Mouse (Mus musculus): Measurements from ENCODE around the gene Mdk. TPM values are rescaled to one million over a fixed set of nuclear protein-coding genes. Genes with fewer than 3 reads are reported as not detected.

Mdk gene
- polyA plus RNA-seq, 1 experiment = 5.9 TPM

DNA sequence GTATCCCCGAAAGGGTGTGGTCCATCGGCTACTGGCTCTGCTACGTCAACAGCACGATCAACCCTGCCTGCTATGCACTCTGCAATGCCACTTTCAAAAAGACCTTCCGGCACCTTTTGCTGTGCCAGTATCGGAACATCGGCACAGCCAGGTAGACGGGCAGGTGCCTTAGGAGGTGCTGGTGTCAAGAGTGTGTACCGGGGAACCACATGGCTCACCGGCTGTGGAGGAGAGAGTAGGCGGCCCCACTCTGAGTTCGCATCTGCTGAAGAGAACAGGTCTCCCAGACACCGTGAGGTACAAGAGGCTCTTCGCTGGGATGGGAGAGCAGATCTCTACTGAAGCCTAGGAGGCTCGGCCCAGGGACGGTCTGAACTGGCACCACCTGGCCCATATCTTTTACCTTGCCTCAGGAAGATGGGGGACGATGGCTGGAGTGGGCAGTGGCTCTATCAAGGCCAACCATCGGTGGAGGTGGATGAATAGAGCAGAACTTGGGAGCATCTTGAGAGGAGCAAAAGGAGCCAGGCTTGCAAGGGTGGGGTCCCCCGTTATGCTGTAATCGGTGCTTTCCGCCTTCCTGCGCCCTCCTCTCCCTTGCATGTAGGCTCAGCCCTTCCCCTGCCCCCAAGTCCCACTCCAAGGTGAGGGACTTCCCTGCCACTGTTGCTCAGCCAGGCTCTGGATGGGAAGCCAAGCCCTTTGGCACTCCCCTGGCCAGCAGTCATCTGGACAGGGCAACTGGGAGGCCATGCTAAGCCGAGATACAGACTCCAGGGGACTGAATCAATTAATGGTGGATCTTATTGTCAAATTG, 3.4 kb downstream of the Mdk start:
- peak overlapping the region; percentile 43; the same call in 1 of the 2 replicates for H3K4me3 ChIP-seq (ENCODE audit: low read depth, low read length)
- TF ChIP-seq CTCF (IDR thresholded peaks at IDR 0.05; ENCODE audit: extremely low read depth, insufficient read length, insufficient replicate concordance, low read depth, low read length) (no peak), POLR2A (IDR thresholded peaks at IDR 0.05; ENCODE audit: low read depth, low read length) (no peak)
- 67% methylated on average over 23 of the region's 23 CpGs for WGBS
- H3K36me3 ChIP-seq (ENCODE audit: control insufficient read depth, insufficient read depth, low read length) = peaks cover 12% of the 10 kb centered on the region
- H3K27ac ChIP-seq (ENCODE audit: insufficient read depth, low read depth, low read length) = no peak overlapping the region
- peaks cover 32% of the 10 kb centered on the region for H3K4me1 ChIP-seq (ENCODE audit: control insufficient read depth, insufficient read depth, insufficient read length, low read length)
- peaks cover 2% of the 10 kb centered on the region; the same call in 1 of the 2 replicates for H3K27me3 ChIP-seq (ENCODE audit: control insufficient read depth, insufficient read depth, low read length)

DNA sequence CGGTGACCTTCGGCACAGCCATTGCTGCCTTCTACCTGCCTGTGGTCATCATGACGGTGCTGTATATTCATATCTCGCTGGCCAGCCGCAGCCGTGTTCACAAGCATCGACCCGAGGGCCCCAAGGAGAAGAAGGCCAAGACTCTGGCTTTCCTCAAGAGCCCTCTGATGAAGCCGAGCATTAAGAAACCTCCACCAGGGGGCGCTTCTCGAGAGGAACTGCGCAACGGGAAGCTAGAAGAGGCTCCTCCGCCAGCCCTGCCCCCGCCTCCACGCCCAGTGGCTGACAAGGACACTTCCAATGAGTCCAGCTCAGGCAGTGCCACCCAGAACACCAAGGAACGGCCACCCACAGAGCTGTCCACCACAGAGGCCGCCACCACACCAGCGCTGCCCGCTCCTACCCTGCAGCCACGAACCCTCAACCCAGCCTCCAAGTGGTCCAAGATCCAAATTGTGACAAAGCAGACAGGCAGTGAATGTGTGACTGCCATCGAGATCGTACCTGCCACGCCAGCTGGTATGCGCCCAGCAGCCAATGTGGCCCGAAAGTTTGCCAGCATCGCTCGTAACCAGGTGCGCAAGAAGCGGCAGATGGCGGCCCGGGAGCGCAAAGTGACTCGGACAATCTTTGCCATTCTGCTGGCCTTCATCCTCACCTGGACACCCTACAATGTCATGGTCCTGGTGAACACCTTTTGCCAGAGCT, 4.1 kb downstream of the Mdk start:
- TF ChIP-seq POLR2A (IDR thresholded peaks at IDR 0.05; ENCODE audit: low read depth, low read length) = no peak
- TF ChIP-seq CTCF (IDR thresholded peaks at IDR 0.05; ENCODE audit: extremely low read depth, insufficient read length, insufficient replicate concordance, low read depth, low read length) = peak; percentile 82
- H3K4me3 ChIP-seq (ENCODE audit: low read depth, low read length) = peak overlapping the region; percentile 43

DNA sequence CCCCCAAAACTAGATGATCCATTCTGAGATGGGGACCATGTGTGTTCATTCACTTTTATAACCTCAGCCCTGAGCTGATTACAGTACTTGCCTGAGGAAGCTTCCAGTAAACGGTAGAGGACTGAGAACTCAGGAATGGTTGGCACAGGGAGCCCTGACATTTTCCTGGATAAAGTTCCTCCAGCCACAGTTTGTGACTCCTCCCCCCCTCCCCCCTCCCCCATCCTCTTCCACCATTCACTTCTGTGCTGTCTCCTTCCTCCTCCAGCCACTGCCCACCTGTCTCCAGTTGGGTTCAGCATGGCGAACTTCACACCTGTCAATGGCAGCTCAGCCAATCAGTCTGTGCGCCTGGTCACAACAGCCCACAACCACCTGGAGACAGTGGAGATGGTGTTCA, 5.1 kb downstream of the Mdk start, which contains the start of gene Chrm4:
Gene Chrm4, plus strand, starts transcription at position 301 of the 400 bp plus-strand sequence.
- Histone ChIP-seq H3K4me1 (ENCODE audit: control insufficient read depth, insufficient read depth, insufficient read length, low read length) (peaks cover 34% of the 10 kb centered on the region), H3K27ac (ENCODE audit: insufficient read depth, low read depth, low read length) (no peak within 1 kb of the TSS), H3K4me3 (ENCODE audit: low read depth, low read length) (peak within 1 kb of the TSS; percentile 43), H3K27me3 (ENCODE audit: control insufficient read depth, insufficient read depth, low read length) (peaks cover 20% of the 10 kb centered on the region), H3K36me3 (ENCODE audit: control insufficient read depth, insufficient read depth, low read length) (no peaks in the 10 kb centered on the region)
- 73% methylated on average over 3 of the region's 3 CpGs for WGBS
- TF ChIP-seq POLR2A (IDR thresholded peaks at IDR 0.05; ENCODE audit: low read depth, low read length) = no peak
- no peak for TF ChIP-seq CTCF (IDR thresholded peaks at IDR 0.05; ENCODE audit: extremely low read depth, insufficient read length, insufficient replicate concordance, low read depth, low read length)

More for the DNA sequence above, 4.1 kb downstream of the Mdk start:
- peaks cover 9% of the 10 kb centered on the region; the same call in 1 of the 2 replicates for H3K27me3 ChIP-seq (ENCODE audit: control insufficient read depth, insufficient read depth, low read length)
- H3K36me3 ChIP-seq (ENCODE audit: control insufficient read depth, insufficient read depth, low read length) = peaks cover 5% of the 10 kb centered on the region
- H3K27ac ChIP-seq (ENCODE audit: insufficient read depth, low read depth, low read length) = no peak overlapping the region
- WGBS = 41% methylated on average over 34 of the region's 34 CpGs
- H3K4me1 ChIP-seq (ENCODE audit: control insufficient read depth, insufficient read depth, insufficient read length, low read length) = peaks cover 32% of the 10 kb centered on the region

DNA sequence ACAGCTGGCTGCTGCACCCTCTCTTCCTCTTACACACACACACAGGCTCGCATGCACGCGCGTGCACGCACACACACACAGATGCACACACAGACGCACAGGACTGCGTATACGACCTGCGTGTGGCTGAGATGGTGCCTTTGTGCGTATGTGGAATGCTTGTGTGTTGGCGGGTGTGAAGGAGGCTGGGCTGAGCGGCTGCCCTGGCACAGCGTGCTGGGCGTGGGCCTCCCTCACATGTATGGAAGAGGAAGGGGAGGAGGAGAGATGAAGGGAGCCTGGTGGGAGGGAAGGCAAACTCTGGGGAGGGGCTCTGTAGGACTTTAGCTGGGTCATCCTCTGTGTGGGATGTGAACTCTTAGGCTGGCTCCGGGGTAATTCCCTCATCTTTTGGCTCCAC, 6.7 kb downstream of the Mdk start:
- 73% methylated on average over 15 of the region's 15 CpGs for WGBS
- H3K4me3 ChIP-seq (ENCODE audit: low read depth, low read length) = no peak overlapping the region
- no peaks in the 10 kb centered on the region for H3K36me3 ChIP-seq (ENCODE audit: control insufficient read depth, insufficient read depth, low read length)
- no peak for TF ChIP-seq CTCF (IDR thresholded peaks at IDR 0.05; ENCODE audit: extremely low read depth, insufficient read length, insufficient replicate concordance, low read depth, low read length)
- TF ChIP-seq POLR2A (IDR thresholded peaks at IDR 0.05; ENCODE audit: low read depth, low read length) = no peak
- H3K27ac ChIP-seq (ENCODE audit: insufficient read depth, low read depth, low read length) = no peak overlapping the region
- H3K4me1 ChIP-seq (ENCODE audit: control insufficient read depth, insufficient read depth, insufficient read length, low read length) = peaks cover 30% of the 10 kb centered on the region
- H3K27me3 ChIP-seq (ENCODE audit: control insufficient read depth, insufficient read depth, low read length) = peaks cover 25% of the 10 kb centered on the region

DNA sequence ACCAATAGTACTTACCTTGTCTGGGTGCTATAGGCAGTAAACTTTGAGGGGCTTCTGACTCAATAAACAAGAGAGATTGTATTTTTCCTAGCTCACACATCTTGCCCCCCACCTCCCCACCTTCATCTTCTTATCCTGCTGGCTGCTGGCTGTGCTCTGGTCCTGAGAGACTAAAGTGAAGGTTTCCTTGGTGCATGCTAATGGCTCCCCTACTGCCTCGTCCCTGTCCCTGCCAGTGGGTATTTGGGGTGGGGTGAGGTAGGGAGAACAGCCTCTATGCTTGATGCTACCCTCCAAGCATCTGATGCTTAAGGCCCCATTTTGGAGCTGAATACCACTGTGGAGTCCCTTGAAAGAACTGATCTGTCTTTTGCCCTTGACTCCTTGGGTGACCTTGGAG, 7.4 kb downstream of the Mdk start:
- peaks cover 25% of the 10 kb centered on the region for H3K27me3 ChIP-seq (ENCODE audit: control insufficient read depth, insufficient read depth, low read length)
- no peak for TF ChIP-seq POLR2A (IDR thresholded peaks at IDR 0.05; ENCODE audit: low read depth, low read length)
- no peak for TF ChIP-seq CTCF (IDR thresholded peaks at IDR 0.05; ENCODE audit: extremely low read depth, insufficient read length, insufficient replicate concordance, low read depth, low read length)
- H3K36me3 ChIP-seq (ENCODE audit: control insufficient read depth, insufficient read depth, low read length) = no peaks in the 10 kb centered on the region
- H3K4me1 ChIP-seq (ENCODE audit: control insufficient read depth, insufficient read depth, insufficient read length, low read length) = peaks cover 26% of the 10 kb centered on the region
- H3K4me3 ChIP-seq (ENCODE audit: low read depth, low read length) = no peak overlapping the region
- no peak overlapping the region for H3K27ac ChIP-seq (ENCODE audit: insufficient read depth, low read depth, low read length)
- WGBS = 86% methylated on average over 1 of the region's 1 CpGs

DNA sequence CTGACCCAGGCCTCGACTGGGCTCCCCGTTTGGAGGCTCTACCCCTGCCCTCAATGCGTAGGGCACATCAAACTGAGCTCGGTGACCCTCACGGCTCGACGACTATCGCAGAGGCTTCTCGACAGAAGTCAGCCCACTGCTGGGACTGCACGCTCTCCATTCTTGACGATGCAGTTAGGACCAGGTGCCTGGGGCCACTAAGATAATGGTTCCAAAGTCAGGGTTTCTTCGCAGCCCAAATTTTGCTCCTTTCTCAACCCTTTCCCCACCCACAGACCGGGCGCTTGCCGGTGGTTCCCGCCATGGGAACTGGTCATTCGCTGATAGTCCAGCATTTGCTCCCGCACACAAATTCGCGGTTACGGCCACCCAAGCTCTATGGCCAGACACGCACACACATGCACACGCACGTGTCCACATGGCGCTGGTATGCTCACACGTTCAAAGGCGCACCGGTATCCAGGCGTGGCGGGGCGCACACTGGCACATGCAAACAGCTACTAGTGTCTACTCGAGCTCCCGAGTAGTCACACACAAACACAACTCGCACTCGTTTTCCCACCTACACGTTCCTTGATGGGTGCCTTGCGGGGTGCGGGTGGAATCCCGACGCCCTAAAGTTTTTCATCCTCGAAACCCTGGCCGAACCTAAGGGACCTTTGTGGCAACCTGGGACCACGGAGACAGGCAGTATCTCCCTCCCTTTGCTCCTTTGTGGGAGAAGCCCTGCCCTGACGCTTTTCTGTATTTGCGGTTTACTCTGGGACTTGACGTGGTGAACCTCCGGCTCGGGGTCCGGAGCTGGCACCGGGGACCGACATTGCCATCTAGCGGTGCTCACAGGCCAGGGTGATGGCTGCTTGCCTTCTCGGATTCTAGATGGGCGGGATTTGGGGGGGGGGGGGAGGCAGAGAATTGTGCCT, 8.4 kb downstream of the Mdk start:
- peak; percentile 77 for TF ChIP-seq CTCF (IDR thresholded peaks at IDR 0.05; ENCODE audit: extremely low read depth, insufficient read length, insufficient replicate concordance, low read depth, low read length)
- TF ChIP-seq POLR2A (IDR thresholded peaks at IDR 0.05; ENCODE audit: low read depth, low read length) = no peak
- H3K4me1 ChIP-seq (ENCODE audit: control insufficient read depth, insufficient read depth, insufficient read length, low read length) = peaks cover 26% of the 10 kb centered on the region
- WGBS = 3% methylated on average over 54 of the region's 54 CpGs
- no peaks in the 10 kb centered on the region for H3K36me3 ChIP-seq (ENCODE audit: control insufficient read depth, insufficient read depth, low read length)
- no peak overlapping the region for H3K27ac ChIP-seq (ENCODE audit: insufficient read depth, low read depth, low read length)
- peaks cover 25% of the 10 kb centered on the region for H3K27me3 ChIP-seq (ENCODE audit: control insufficient read depth, insufficient read depth, low read length)
- peak overlapping the region; percentile 63 for H3K4me3 ChIP-seq (ENCODE audit: low read depth, low read length)

Measured in small intestine, adult 2 months (tissue).